Mouse (Mus musculus) C2C12 (cell line): ENCODE results near the gene Ppp1r12b. TPM values are rescaled to one million over a fixed set of nuclear protein-coding genes. Genes with fewer than 3 reads are reported as not detected.

ENCODE experiments used
- H3K27me3 ChIP-seq: one replicate; pipeline ENCODE4 v1.6.1; 2011; ENCODE audit not compliant: control insufficient read depth, insufficient read depth, insufficient read length
- H3K36me3 ChIP-seq: one replicate; pipeline ENCODE4 v1.6.1; 2011; ENCODE audit not compliant: control insufficient read depth, insufficient read depth
- H3K4me3 ChIP-seq: one replicate; pipeline ENCODE4 v1.5.1; 2011; ENCODE audit warnings: mild to moderate bottlenecking, control low read depth; ENCODE audit not compliant: poor library complexity, insufficient read depth, severe bottlenecking
- H3K79me2 ChIP-seq: one replicate; pipeline ENCODE4 v1.6.1; 2011; ENCODE audit not compliant: control insufficient read depth, insufficient read depth
- H3K79me3 ChIP-seq: one replicate; pipeline ENCODE4 v1.6.1; 2011; ENCODE audit warnings: low read depth, control low read depth
- H3ac ChIP-seq: one replicate; pipeline ENCODE3; 2011; ENCODE audit warnings: low read depth; ENCODE audit not compliant: control insufficient read depth, insufficient read length
- CEBPB ChIP-seq: IDR thresholded peaks from one replicate; pipeline ENCODE4 v1.6.1; 2011; ENCODE audit warnings: low read depth, mild to moderate bottlenecking, control low read depth, moderate library complexity
- CTCF ChIP-seq: IDR thresholded peaks from one replicate; pipeline ENCODE4 v1.5.1; 2011; ENCODE audit not compliant: control insufficient read depth, insufficient read depth, insufficient read length
- FOSL1 ChIP-seq: IDR thresholded peaks from one replicate; pipeline ENCODE4 v1.8.0; 2011; ENCODE audit warnings: mild to moderate bottlenecking, low read length; ENCODE audit not compliant: poor library complexity, insufficient read depth, severe bottlenecking
- MAX ChIP-seq: IDR thresholded peaks from one replicate; pipeline ENCODE4 v1.6.1; 2011; ENCODE audit warnings: mild to moderate bottlenecking, control low read depth
- MYOD1 ChIP-seq: IDR thresholded peaks from one replicate; pipeline ENCODE4 v1.6.1; 2011; ENCODE audit warnings: low read depth; ENCODE audit not compliant: control insufficient read depth, insufficient read length
- MYOG ChIP-seq: IDR thresholded peaks from one replicate; pipeline ENCODE4 v1.6.1; 2011; ENCODE audit not compliant: control insufficient read depth, insufficient read length; ENCODE audit errors: extremely low read depth
- USF1 ChIP-seq: IDR thresholded peaks from one replicate; pipeline ENCODE4 v1.6.1; 2011; ENCODE audit warnings: low read depth, mild to moderate bottlenecking, control low read depth, moderate library complexity
- microRNA-seq: library from miRNA; unstranded; fragments of <30 nt; microRNA quantifications from one replicate; pipeline ENCODE4, GENCODE M21; 2019; ENCODE audit warnings: borderline microRNAs expressed
- polyA plus RNA-seq: library from polyadenylated mRNA; unstranded; fragments of >200 nt; fragmentation: generic; extraction: Trizol; gene quantifications from one replicate; pipeline ENCODE4 v1.2.1, GENCODE M21; 2012; ENCODE audit warnings: missing spikeins

Gene Ppp1r12b
- polyA plus RNA-seq, 1 experiment: 1.5 TPM

DNA sequence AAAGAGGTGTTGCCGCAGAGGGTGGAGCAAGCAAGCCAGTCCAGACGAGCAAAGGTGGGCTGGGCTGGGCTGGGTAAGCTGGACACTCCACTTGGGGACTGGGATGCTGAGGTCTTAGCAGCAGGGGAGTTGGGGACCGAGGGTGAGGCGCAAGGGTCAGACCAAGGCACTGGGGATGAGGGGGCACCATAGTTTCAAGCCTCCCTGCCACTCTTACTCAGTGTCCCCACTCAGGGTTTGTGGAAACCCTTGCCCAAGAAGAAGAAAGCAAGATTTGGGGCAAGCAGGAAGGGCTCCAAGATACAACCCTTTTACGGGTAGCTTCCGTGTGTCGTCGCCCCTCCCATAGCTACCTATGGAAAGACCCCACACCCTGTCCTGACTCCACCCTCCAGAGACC lies 247.5 kb downstream of the Ppp1r12b start:
- no peaks in the 10 kb centered on the region for H3K79me2 ChIP-seq
- no peaks in the 10 kb centered on the region for H3K79me3 ChIP-seq
- H3K36me3 ChIP-seq: no peaks in the 10 kb centered on the region
- TF ChIP-seq FOSL1 (no peak), USF1 (no peak), CEBPB (no peak), MAX (no peak), MYOG (no peak), CTCF (no peak), MYOD1 (no peak)
- H3K4me3 ChIP-seq: no peak overlapping the region
- no peak overlapping the region for H3ac ChIP-seq
- H3K27me3 ChIP-seq: peaks cover 71% of the 10 kb centered on the region

DNA sequence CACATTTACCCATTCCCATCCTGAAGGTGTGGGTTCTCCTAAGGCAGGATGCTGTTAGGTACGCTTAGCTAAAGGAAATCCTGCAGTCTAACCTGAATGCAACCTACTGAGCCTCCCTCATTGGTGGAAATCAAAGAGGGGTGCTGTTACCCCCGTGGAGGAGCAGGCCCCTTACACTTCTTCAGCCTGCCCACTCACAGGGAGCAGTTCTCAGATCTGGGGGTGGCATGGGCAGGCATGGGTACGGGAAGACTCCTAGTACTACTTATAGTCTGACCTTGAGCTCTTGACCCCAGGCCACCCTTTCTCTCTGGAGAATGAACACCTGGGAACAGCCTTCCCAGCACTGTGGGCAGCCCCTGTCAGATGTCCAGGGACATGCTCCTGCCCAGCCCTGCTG lies 248.2 kb downstream of the Ppp1r12b start:
- Histone ChIP-seq H3K4me3 (no peak overlapping the region), H3K79me3 (no peaks in the 10 kb centered on the region), H3K79me2 (no peaks in the 10 kb centered on the region), H3ac (no peak overlapping the region), H3K27me3 (peaks cover 63% of the 10 kb centered on the region), H3K36me3 (no peaks in the 10 kb centered on the region)
- TF ChIP-seq MAX (no peak), CTCF (no peak), FOSL1 (no peak), MYOG (no peak), CEBPB (no peak), USF1 (no peak), MYOD1 (no peak)

DNA sequence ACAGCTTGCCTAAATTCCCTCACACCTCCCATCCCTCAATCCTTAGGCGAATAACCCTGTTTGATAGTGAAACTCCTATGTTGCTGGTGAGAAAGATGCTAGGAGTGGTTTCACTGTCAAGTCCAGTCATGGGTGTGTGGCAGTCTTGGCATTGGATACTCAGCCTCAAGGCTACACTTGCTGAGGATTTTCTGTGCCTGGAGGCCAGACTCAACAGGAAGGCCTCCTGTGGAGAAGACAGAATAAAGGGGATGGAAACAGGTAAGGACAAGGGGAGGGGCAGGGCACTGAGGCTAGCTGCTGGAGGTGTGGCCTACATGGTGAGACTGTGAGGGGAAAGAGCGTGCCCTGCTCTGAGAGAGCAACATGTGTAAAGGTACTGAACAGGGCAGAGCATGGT lies 249.2 kb downstream of the Ppp1r12b start:
- Histone ChIP-seq H3K27me3 (peaks cover 54% of the 10 kb centered on the region), H3K79me2 (no peaks in the 10 kb centered on the region), H3ac (no peak overlapping the region), H3K36me3 (no peaks in the 10 kb centered on the region), H3K79me3 (no peaks in the 10 kb centered on the region), H3K4me3 (no peak overlapping the region)
- no peak for TF ChIP-seq CEBPB
- no peak for TF ChIP-seq MYOG
- no peak for TF ChIP-seq MYOD1
- TF ChIP-seq USF1: no peak
- TF ChIP-seq CTCF: no peak
- TF ChIP-seq FOSL1: no peak
- no peak for TF ChIP-seq MAX

Small RNA genes lying within 50 kb of the gene (microRNA-seq; reads per million reads assigned to microRNA genes)
- gene Gm22232: not detected

Other genes with a start within 250 kb of the Ppp1r12b start
- 13.5 TPM for gene Ube2t, start 6.6 kb upstream of the Ppp1r12b start, polyA plus RNA-seq
- 32.9 TPM for gene Lgr6, start 149.3 kb upstream of the Ppp1r12b start, polyA plus RNA-seq
- gene Ptpn7, start 176.8 kb upstream of the Ppp1r12b start, polyA plus RNA-seq: 0.80 TPM
- gene Arl8a, start 190.9 kb upstream of the Ppp1r12b start, polyA plus RNA-seq: 51.4 TPM
- gene Gpr37l1, start 211.7 kb upstream of the Ppp1r12b start, polyA plus RNA-seq: not detected